Mouse (Mus musculus) embryonic facial prominence, embryonic 11.5 days (tissue): Measurements from ENCODE around the gene Spns3. TPM values are rescaled to one million over a fixed set of nuclear protein-coding genes. Genes with fewer than 3 reads are reported as not detected.

Source experiments
- ATAC-seq: fragments of 200-750 bp; cut with Nextera tagmentation; replicated peaks from 2 replicates; pipeline ENCODE4 v1.8.0; 2017; ENCODE audit warnings: low read depth; ENCODE audit not compliant: insufficient number of reproducible peaks, low FRiP score, low TSS enrichment
- DNase-seq: peaks from one replicate; pipeline ENCODE4 v3.0.0-alpha.2; 2015; ENCODE audit warnings: low spot score
- H3K27ac ChIP-seq: fragments of 300-500 bp; sonication (generic); replicated peaks from 2 replicates; pipeline ENCODE4 v1.5.1; 2014; ENCODE audit warnings: mild to moderate bottlenecking, low read depth, low read length, control low read depth
- H3K27me3 ChIP-seq: fragments of 300-500 bp; sonication (generic); 2 replicates; pipeline ENCODE4 v1.6.1; 2014; ENCODE audit warnings: mild to moderate bottlenecking, low read length, moderate library complexity, mixed read lengths; ENCODE audit not compliant: control insufficient read depth, insufficient read depth
- H3K36me3 ChIP-seq: fragments of 300-500 bp; sonication (generic); replicated peaks from 2 replicates; pipeline ENCODE4 v1.6.1; 2014; ENCODE audit warnings: low read depth, mild to moderate bottlenecking, low read length, moderate library complexity, mixed read lengths; ENCODE audit not compliant: control insufficient read depth, insufficient read depth
- H3K4me1 ChIP-seq: fragments of 300-500 bp; sonication (generic); 2 replicates; pipeline ENCODE4 v1.6.1; 2014; ENCODE audit warnings: low read length, mixed read lengths; ENCODE audit not compliant: control insufficient read depth, insufficient read depth
- H3K4me2 ChIP-seq: fragments of 300-500 bp; sonication (generic); 2 replicates; pipeline ENCODE4 v1.6.1; 2014; ENCODE audit warnings: low read depth, mild to moderate bottlenecking, control low read depth, low read length, moderate library complexity
- H3K4me3 ChIP-seq: fragments of 300-500 bp; sonication (generic); 2 replicates; pipeline ENCODE4 v1.5.1; 2014; ENCODE audit warnings: low read depth, low read length, control low read depth
- H3K9ac ChIP-seq: fragments of 300-500 bp; sonication (generic); replicated peaks from 2 replicates; pipeline ENCODE4 v1.6.1; 2014; ENCODE audit warnings: mild to moderate bottlenecking, control low read depth, low read length
- H3K9me3 ChIP-seq: fragments of 300-500 bp; sonication (generic); replicated peaks from 2 replicates; pipeline ENCODE4 v1.6.1; 2016; ENCODE audit warnings: mild to moderate bottlenecking, low read length, inconsistent platforms, mixed read lengths; ENCODE audit not compliant: control insufficient read depth
- WGBS: fragments of 180-500 bp; shearing (Covaris S2); extraction: QIAGEN DNeasy Blood & Tissue Kit; methylation state at CpG from one replicate; pipeline ENCODE4 v1.1.7; 2014; 5-methylcytosine and 5-hydroxymethylcytosine counted together
- polyA plus RNA-seq: library from polyadenylated mRNA; unstranded; fragments of >200 nt; fragmentation: Nextera tagmentation; extraction: Ambion mirVana; gene quantifications from 2 replicates; pipeline ENCODE4 v1.2.1, GENCODE M21; 2014

The Spns3 gene
- polyA plus RNA-seq, 1 experiment from 2014 or later = not detected

DNA sequence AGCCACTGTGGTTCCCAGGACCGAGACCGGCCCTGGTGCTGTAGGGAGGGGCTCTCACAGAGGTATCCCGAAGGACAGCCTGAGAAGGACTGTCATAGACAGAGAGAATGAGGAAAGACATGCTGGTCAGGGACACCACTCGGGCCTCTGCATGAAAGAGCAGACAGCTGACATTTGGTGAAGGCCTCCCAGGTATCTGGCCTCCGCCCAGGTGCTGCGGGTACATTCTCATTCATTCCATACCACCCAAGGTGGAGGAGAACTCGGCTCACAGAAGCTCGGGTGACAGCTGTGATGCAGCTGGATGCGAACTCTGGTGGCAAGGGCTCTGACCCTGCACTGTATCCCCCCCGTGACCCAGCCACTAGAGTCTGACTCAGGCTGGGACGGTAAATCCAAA, 64.3 kb downstream of the Spns3 start:
- Histone ChIP-seq H3K36me3 (no peaks in the 10 kb centered on the region), H3K4me3 (no peak overlapping the region), H3K27ac (no peak overlapping the region), H3K9ac (no peak overlapping the region), H3K4me1 (no peaks in the 10 kb centered on the region), H3K4me2 (no peak overlapping the region), H3K9me3 (no peaks in the 10 kb centered on the region), H3K27me3 (peaks cover 24% of the 10 kb centered on the region)
- no peak for DNase-seq
- 61% methylated on average over 11 of the region's 11 CpGs for WGBS
- ATAC-seq = no peak

DNA sequence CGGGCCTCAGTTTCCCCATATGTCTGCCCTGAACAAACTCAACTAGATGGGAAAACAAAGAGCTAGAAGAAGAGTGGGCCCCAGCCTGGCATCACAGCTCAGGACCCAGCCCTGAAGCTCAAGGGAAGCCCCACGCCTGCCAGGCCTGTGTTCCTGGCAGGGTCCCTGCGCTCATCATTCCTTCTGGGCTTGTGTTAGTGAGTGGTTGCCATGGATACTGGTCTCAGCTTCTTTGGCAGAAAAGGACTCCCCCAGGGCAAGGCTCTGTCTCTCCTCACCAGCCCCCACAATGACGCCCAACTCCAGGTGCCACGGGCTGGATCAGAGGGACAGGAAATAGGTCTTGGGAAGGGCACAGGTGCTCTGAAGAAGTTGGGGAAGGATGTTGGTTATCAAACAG, 65.1 kb downstream of the Spns3 start:
- no peak overlapping the region for H3K4me3 ChIP-seq

DNA sequence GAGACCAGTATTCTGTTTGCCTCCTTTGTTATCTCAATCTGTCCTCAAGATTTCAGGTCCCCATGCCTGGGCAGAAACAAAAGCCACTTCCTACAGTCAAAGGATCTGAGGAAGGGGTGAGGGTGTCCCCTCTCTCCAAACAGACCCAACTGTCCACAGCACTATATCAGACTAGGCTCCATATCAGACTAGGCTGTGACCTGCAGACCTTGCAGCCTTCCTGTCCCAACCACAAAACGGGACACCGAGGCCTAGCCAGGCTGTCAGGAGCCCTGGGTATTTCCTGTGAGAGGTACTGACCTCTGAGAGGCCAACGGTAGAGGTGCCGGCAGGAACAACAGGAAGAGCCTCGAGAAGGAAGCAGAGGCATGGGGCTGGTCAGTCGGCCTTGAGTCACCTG, 65.8 kb downstream of the Spns3 start:
- Histone ChIP-seq H3K9me3 (no peaks in the 10 kb centered on the region), H3K4me2 (no peak overlapping the region), H3K4me1 (no peaks in the 10 kb centered on the region), H3K9ac (no peak overlapping the region), H3K27me3 (peaks cover 23% of the 10 kb centered on the region), H3K36me3 (no peaks in the 10 kb centered on the region), H3K27ac (no peak overlapping the region), H3K4me3 (no peak overlapping the region)
- WGBS = 45% methylated on average over 6 of the region's 6 CpGs
- ATAC-seq = no peak
- no peak for DNase-seq

More for the DNA sequence above, 65.1 kb downstream of the Spns3 start:
- Histone ChIP-seq H3K27me3 (peaks cover 24% of the 10 kb centered on the region), H3K9ac (no peak overlapping the region), H3K36me3 (no peaks in the 10 kb centered on the region), H3K27ac (no peak overlapping the region), H3K4me2 (no peak overlapping the region), H3K4me1 (no peaks in the 10 kb centered on the region), H3K9me3 (no peaks in the 10 kb centered on the region)
- 54% methylated on average over 5 of the region's 5 CpGs for WGBS
- no peak for DNase-seq
- no peak for ATAC-seq

DNA sequence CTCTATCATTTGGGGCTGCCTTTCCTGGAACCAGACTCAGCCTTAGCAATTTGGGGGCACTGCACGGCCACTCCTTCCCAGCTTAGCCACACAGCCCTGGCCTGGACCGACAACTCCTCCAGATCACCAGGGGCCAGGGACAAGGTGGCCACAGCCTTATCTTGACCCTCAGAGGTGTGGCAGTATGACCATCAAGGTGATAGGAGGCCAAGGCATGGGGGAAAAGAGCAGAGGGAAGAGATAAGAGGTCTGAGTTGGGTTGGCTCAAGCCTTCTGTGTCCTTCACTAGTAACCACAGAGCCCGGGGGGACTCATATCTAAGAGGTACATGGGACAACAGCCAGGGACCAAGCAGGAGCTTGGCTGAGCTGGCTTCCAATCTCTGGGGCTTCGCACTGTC, 68.4 kb downstream of the Spns3 start:
- ATAC-seq = peak; percentile 49; the same call in 1 of the 2 replicates
- Histone ChIP-seq H3K4me1 (no peaks in the 10 kb centered on the region), H3K27me3 (0 out of 2 replicates have a peak, but pooled peaks cover 2% of the 10 kb centered on the region), H3K4me2 (no peak overlapping the region), H3K27ac (no peak overlapping the region; the same call in 1 of the 2 replicates), H3K4me3 (no peak overlapping the region), H3K36me3 (no peaks in the 10 kb centered on the region), H3K9me3 (no peaks in the 10 kb centered on the region), H3K9ac (no peak overlapping the region)
- no peak for DNase-seq
- 90% methylated on average over 4 of the region's 4 CpGs for WGBS

DNA sequence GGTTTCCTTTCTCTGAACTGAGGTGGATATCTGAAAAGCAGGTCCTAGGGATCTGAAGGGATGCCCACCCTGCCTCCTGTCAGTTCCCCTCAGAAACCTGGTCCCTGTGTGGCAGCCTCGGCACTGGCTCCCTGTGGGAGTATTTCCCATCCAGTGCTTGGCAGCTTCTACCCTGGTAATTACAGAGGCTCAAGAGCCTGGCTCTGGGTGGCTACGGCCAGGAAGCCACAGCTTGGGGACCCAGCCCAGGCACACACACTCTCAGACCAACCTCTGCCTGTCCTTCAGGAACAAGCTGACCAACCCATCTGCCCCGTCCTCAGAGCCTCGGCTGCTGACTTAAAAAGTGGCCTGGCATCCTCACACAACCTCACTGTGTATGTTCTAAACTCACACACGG, 69.0 kb downstream of the Spns3 start:
- Histone ChIP-seq H3K4me3 (no peak overlapping the region), H3K4me1 (no peaks in the 10 kb centered on the region), H3K36me3 (no peaks in the 10 kb centered on the region), H3K27me3 (no peaks in the 10 kb centered on the region), H3K4me2 (no peak overlapping the region), H3K27ac (no peak overlapping the region; the same call in 1 of the 2 replicates), H3K9ac (no peak overlapping the region), H3K9me3 (no peaks in the 10 kb centered on the region)
- WGBS = 79% methylated on average over 5 of the region's 5 CpGs
- ATAC-seq (no peak), DNase-seq (no peak)

DNA sequence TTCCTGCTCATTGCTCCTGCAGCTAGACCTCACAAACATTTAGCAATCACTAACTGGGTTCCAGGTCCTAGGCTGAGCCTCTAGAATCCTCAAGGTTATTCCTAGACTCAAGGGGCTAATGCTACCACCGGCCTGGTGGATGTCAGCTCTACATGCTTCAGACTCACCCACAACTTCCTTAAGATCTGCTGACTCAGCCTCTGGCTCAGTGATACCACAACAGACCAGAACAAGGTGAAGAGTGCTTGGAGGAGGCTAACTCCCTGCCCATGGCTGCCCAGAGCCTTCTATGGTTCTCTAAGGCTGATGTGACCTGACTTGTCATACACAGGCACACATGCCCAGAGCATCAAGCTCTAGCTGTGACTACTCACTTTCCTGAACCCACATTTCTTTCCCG, 70.8 kb downstream of the Spns3 start:
- DNase-seq (no peak), ATAC-seq (no peak)
- Histone ChIP-seq H3K27me3 (no peaks in the 10 kb centered on the region), H3K27ac (no peak overlapping the region), H3K4me3 (no peak overlapping the region), H3K4me2 (no peak overlapping the region), H3K9me3 (no peaks in the 10 kb centered on the region), H3K36me3 (no peaks in the 10 kb centered on the region), H3K4me1 (no peaks in the 10 kb centered on the region), H3K9ac (no peak overlapping the region)
- 74% methylated on average over 2 of the region's 2 CpGs for WGBS

DNA sequence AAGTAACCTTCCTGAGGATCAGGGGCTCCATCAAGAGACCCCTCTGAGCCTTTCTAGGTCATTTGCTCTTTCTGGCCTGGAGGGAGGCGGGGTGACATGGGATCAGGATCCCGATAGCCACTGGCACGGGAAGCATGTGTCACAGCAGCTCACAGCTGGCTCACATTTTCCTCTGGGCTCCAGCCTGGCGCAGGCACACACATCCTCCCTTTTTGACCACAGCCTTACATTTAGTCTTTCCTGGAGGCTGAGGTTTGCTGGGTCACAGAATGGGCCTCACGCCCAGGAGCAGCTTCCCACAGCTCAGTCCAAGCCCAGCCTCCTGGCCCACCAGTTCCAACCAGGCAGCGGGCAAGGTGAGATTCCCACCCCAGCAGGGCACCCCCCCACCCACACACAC, 72.1 kb downstream of the Spns3 start:
- Histone ChIP-seq H3K4me3 (no peak overlapping the region), H3K4me2 (no peak overlapping the region), H3K4me1 (no peaks in the 10 kb centered on the region), H3K9ac (no peak overlapping the region), H3K27ac (no peak overlapping the region), H3K9me3 (no peaks in the 10 kb centered on the region), H3K36me3 (no peaks in the 10 kb centered on the region), H3K27me3 (no peaks in the 10 kb centered on the region)
- DNase-seq (no peak), ATAC-seq (no peak)
- WGBS = 70% methylated on average over 6 of the region's 6 CpGs

DNA sequence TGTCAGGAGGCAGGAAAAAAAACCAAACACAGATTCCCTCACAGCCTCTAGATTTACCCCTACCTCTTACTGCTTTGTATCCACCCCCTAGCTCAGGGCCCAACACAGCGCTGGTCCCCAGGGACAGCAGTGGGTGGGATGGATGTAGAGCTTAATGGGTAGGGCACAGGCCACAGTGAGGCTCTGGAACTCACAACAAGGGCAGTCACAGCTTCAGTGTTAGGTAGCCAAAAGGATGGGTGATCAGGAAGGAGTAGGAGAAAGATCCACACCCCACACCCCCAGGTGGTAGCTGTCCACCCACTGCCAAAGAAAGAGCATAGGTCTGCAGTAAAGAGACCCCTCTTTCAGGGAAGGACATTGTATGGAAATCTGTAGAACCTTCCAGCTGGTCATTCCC, 72.7 kb downstream of the Spns3 start:
- H3K4me1 ChIP-seq = no peaks in the 10 kb centered on the region
- H3K27me3 ChIP-seq = no peaks in the 10 kb centered on the region
- H3K9ac ChIP-seq = no peak overlapping the region
- no peak overlapping the region for H3K4me2 ChIP-seq
- ATAC-seq (no peak), DNase-seq (no peak)
- no peaks in the 10 kb centered on the region for H3K36me3 ChIP-seq
- 85% methylated on average over 1 of the region's 1 CpGs for whole genome bisulfite sequencing
- H3K27ac ChIP-seq = no peak overlapping the region
- H3K9me3 ChIP-seq = no peaks in the 10 kb centered on the region
- H3K4me3 ChIP-seq = no peak overlapping the region
